ENCODE assay signal across 11 mouse cellular contexts in genomic region chr4:63561861-63562675, GRCm38 (mm10). TPM values are rescaled to one million over a fixed set of nuclear protein-coding genes. Genes with fewer than 3 reads are reported as not detected.
DNase-seq lines count a peak whose midpoint lies in the region; ATAC-seq and TF ChIP-seq lines count a peak whose summit lies in the region.
"Had no signal": no experiment of that assay in that cellular context is flagged by ENCODE, and none has a peak within 500 bp of the region (broad histone marks: within the 10 kb centered on the region; RNA-seq: fewer than 3 reads in every experiment).

No protein-coding gene starts in this region.

- H3K9ac ChIP-seq in intestine, postnatal 0 days (ENCODE audit: low read depth, low read length), result peak overlapping the region; percentile 26; the same call in 1 of the 2 replicates
- no peak overlapping the region for H3K9ac ChIP-seq in neural tube, embryonic 15.5 days (replicated peaks)
- H3K9ac ChIP-seq: embryonic facial prominence, embryonic 15.5 days; heart, embryonic 13.5 days had no signal

- peaks cover 35% of the 10 kb centered on the region; the same call in 1 of the 2 replicates for H3K36me3 ChIP-seq in intestine, postnatal 0 days (ENCODE audit: control insufficient read depth, insufficient read depth)
- H3K36me3 ChIP-seq in neural tube, embryonic 15.5 days, result no peaks in the 10 kb centered on the region

- H3K4me1 ChIP-seq in intestine, postnatal 0 days (replicated peaks; ENCODE audit: control insufficient read depth, insufficient read depth, low read length), result peaks cover 17% of the 10 kb centered on the region; the same call in 1 of the 2 replicates
- H3K4me1 ChIP-seq in neural tube, embryonic 15.5 days, result peaks cover 21% of the 10 kb centered on the region

- no peak overlapping the region for H3K4me3 ChIP-seq in intestine, postnatal 0 days (ENCODE audit: low read depth, low read length)
- no peak overlapping the region for H3K4me3 ChIP-seq in neural tube, embryonic 15.5 days (replicated peaks)
- H3K4me3 ChIP-seq: embryonic facial prominence, embryonic 15.5 days; heart, embryonic 13.5 days had no signal

- peak overlapping the region; percentile 43 for H3K4me2 ChIP-seq in intestine, postnatal 0 days (replicated peaks; ENCODE audit: low read depth)
- H3K4me2 ChIP-seq in neural tube, embryonic 15.5 days, result no peak overlapping the region
- H3K4me2 ChIP-seq: embryonic facial prominence, embryonic 15.5 days; heart, embryonic 13.5 days had no signal

- H3K27me3 ChIP-seq in intestine, postnatal 0 days (replicated peaks; ENCODE audit: control insufficient read depth, insufficient read depth, low read length), result no peaks in the 10 kb centered on the region
- H3K27me3 ChIP-seq in neural tube, embryonic 15.5 days (replicated peaks), result 0 out of 2 replicates have a peak, but pooled peaks cover 3% of the 10 kb centered on the region
- H3K27me3 ChIP-seq: embryonic facial prominence, embryonic 15.5 days; heart, embryonic 13.5 days had no signal

- 25% methylated on average over 7 of the region's 7 CpGs for WGBS in intestine, postnatal 0 days
- whole genome bisulfite sequencing in neural tube, embryonic 15.5 days, result 85% methylated on average over 7 of the region's 7 CpGs

- H3K9me3 ChIP-seq in intestine, postnatal 0 days (ENCODE audit: control insufficient read depth), result no peaks in the 10 kb centered on the region
- H3K9me3 ChIP-seq in neural tube, embryonic 15.5 days (replicated peaks), result no peaks in the 10 kb centered on the region
- H3K9me3 ChIP-seq: embryonic facial prominence, embryonic 15.5 days; heart, embryonic 13.5 days had no signal

- TF ChIP-seq CTCF in intestine, postnatal 0 days (IDR thresholded peaks at IDR 0.05; ENCODE audit: low read depth), result no peak

- ATAC-seq in intestine, postnatal 0 days, result peak; percentile 74
- ATAC-seq in neural tube, embryonic 15.5 days (ENCODE audit: low FRiP score), result no peak

- DNase-seq in A20 (ENCODE audit: low read depth, low spot score), result peak; percentile 86
- peak; percentile 64 to 67 for DNase-seq in B cell, adult 2 months
- DNase-seq in natural killer cell, adult 2 months (ENCODE audit: low spot score in 2 of 2), result peak; percentile 44 to 50
- DNase-seq in ovary, postnatal 10 days (ENCODE audit: low spot score), result no peak
- DNase-seq in layer of hippocampus, postnatal 25 days (ENCODE audit: extremely low spot score in 1 of 2, low spot score in 1 of 2), result no peak
- DNase-seq: adrenal gland, postnatal 14 days had no signal

- peak overlapping the region; percentile 89 for H3K27ac ChIP-seq in intestine, postnatal 0 days (ENCODE audit: low read depth, low read length)
- no peak overlapping the region for H3K27ac ChIP-seq in neural tube, embryonic 15.5 days (replicated peaks)
- H3K27ac ChIP-seq: embryonic facial prominence, embryonic 15.5 days; heart, embryonic 13.5 days had no signal

RNA-seq across cellular contexts. Expression of gene Tmem268, which starts 3.5 kb away (rescaled TPM):
- 15.5 and 18.7 TPM in 2 replicates for polyA plus RNA-seq in intestine, postnatal 0 days (2015; fragmentation: Nextera tagmentation; extraction: Ambion mirVana)
- 4.9 and 7.0 TPM in 2 replicates for polyA plus RNA-seq in neural tube, embryonic 15.5 days (2015; fragmentation: Nextera tagmentation; extraction: Ambion mirVana)
- 1 to 10 TPM; 6.9 to 9.8 TPM for total RNA-seq in layer of hippocampus, postnatal 25 days (2021)

RNA-seq across cellular contexts. Expression of gene Atp6v1g1, which starts 17.5 kb away (rescaled TPM):
- polyA plus RNA-seq in intestine, postnatal 0 days (2015; fragmentation: Nextera tagmentation; extraction: Ambion mirVana), result 345 and 364 TPM in 2 replicates
- 402 and 431 TPM in 2 replicates for polyA plus RNA-seq in neural tube, embryonic 15.5 days (2015; fragmentation: Nextera tagmentation; extraction: Ambion mirVana)
- 100 to 1,000 TPM; 116 to 143 TPM for total RNA-seq in layer of hippocampus, postnatal 25 days (2021)

RNA-seq across cellular contexts. Expression of gene Gm11213, which starts 43.0 kb away (rescaled TPM):
- not detected in 2 replicates for polyA plus RNA-seq in intestine, postnatal 0 days (2015; fragmentation: Nextera tagmentation; extraction: Ambion mirVana)
- not detected in 2 replicates for polyA plus RNA-seq in neural tube, embryonic 15.5 days (2015; fragmentation: Nextera tagmentation; extraction: Ambion mirVana)
- not detected for total RNA-seq in layer of hippocampus, postnatal 25 days (2021)
- total RNA-seq: adrenal gland, postnatal 14 days had no signal
- polyA plus RNA-seq: embryonic facial prominence, embryonic 15.5 days; heart, embryonic 13.5 days; limb, embryonic 14.5 days had no signal

Comparison
In these comparisons a context has a peak if more than half of its experiments do, and no peak if none do; other contexts are left out.
1. DNase-seq: peak in A20 (single experiment), B cell, adult 2 months (2 of 2) and natural killer cell, adult 2 months (2 of 2); none in ovary, postnatal 10 days (single experiment) and layer of hippocampus, postnatal 25 days (0 of 2).